ENCODE assay signal across 24 mouse cellular contexts in the genomic region with DNA sequence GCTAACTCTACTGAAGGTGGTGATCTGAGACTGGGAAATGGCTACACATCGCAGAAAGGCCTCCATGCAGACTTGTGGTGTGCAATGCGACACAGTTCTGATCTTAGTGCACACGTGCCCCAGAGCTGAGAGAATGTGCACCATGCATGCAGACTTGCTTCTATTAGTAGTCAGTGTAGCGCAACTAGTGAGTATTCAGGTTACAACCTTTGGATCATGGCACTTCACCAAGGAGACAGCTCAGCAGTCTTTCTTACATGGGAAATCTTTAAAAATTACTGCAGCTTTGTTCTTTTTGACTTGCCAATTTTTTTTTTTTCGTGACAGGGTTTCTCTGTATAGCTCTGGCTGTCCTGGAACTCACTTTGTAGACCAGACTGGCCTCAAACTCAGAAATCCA. TPM values are rescaled to one million over a fixed set of nuclear protein-coding genes. Genes with fewer than 3 reads are reported as not detected.
"Had no signal": no experiment of that assay in that cellular context is flagged by ENCODE, and none has a peak within 500 bp of the region (broad histone marks: within the 10 kb centered on the region; RNA-seq: fewer than 3 reads in every experiment).

No protein-coding gene starts in this region.

- H3K9ac ChIP-seq: limb, embryonic 12.5 days; limb, embryonic 15.5 days; liver, embryonic 14.5 days; liver, postnatal 0 days; lung, embryonic 14.5 days had no signal

- H3K4me3 ChIP-seq: left cerebral cortex, adult 2 months; limb, embryonic 12.5 days; limb, embryonic 15.5 days had no signal

- H3K36me3 ChIP-seq: limb, embryonic 12.5 days; limb, embryonic 15.5 days had no signal

- H3K27me3 ChIP-seq: limb, embryonic 12.5 days; limb, embryonic 15.5 days had no signal

- H3K4me1 ChIP-seq: limb, embryonic 12.5 days; limb, embryonic 15.5 days had no signal

- H3K4me2 ChIP-seq: limb, embryonic 12.5 days; limb, embryonic 15.5 days; liver, embryonic 11.5 days; lung, embryonic 14.5 days; midbrain, embryonic 11.5 days had no signal

- ATAC-seq: intestine, postnatal 0 days; liver, postnatal 0 days; lung, postnatal 0 days had no signal

- DNase-seq: layer of hippocampus, postnatal 36 days; liver, postnatal 0 days; lung, embryonic 14.5 days; midbrain, embryonic 14.5 days; right cerebral cortex, adult 18-20 months; right cerebral cortex, postnatal 14 days; right cerebral cortex, postnatal 4 days; thymus, adult 2 months; thymus, postnatal 14 days; thymus, postnatal 4 days had no signal

- H3K9me3 ChIP-seq: limb, embryonic 12.5 days; limb, embryonic 15.5 days had no signal

- H3K27ac ChIP-seq: left cerebral cortex, adult 2 months; limb, embryonic 12.5 days; limb, embryonic 15.5 days; liver, embryonic 14.5 days; stomach, postnatal 0 days had no signal

RNA-seq across cellular contexts. Expression of a gene that starts 27.4 kb away (rescaled TPM):
- total RNA-seq: layer of hippocampus, adult 8-10 months; layer of hippocampus, postnatal 10 days; layer of hippocampus, postnatal 36 days; left cerebral cortex, adult 2 months; left cerebral cortex, postnatal 10 days; left cerebral cortex, postnatal 36 days had no signal
- polyA plus RNA-seq: intestine, embryonic 14.5 days; intestine, postnatal 0 days; lung, postnatal 0 days; midbrain, embryonic 14.5 days; thymus, adult 2 months had no signal

RNA-seq across cellular contexts. Expression of a gene that starts 34.5 kb away (rescaled TPM):
- polyA plus RNA-seq: liver, postnatal 0 days; midbrain, embryonic 11.5 days had no signal
